Mouse (Mus musculus) olfactory bulb, adult 2 months (tissue): ENCODE measurements around the gene Axdnd1. TPM values are rescaled to one million over a fixed set of nuclear protein-coding genes. Genes with fewer than 3 reads are reported as not detected.

ENCODE experiments used
- H3K27ac ChIP-seq: fragments of 200-500 bp; 2 replicates; pipeline ENCODE4 v1.5.1; 2012; ENCODE audit warnings: low read depth, low read length; ENCODE audit not compliant: insufficient read depth
- H3K4me1 ChIP-seq: fragments of 200-500 bp; 2 replicates; pipeline ENCODE4 v1.6.1; 2012; ENCODE audit warnings: low read length; ENCODE audit not compliant: control insufficient read depth, insufficient read depth
- H3K4me3 ChIP-seq: fragments of 200-500 bp; 2 replicates; pipeline ENCODE4 v1.5.1; 2012; ENCODE audit warnings: mild to moderate bottlenecking, low read depth, low read length, moderate library complexity; ENCODE audit not compliant: insufficient read depth
- CTCF ChIP-seq: fragments of 200-500 bp; IDR thresholded peaks from 2 replicates; pipeline ENCODE4 v1.5.1; 2012; ENCODE audit warnings: low read depth, mild to moderate bottlenecking, low read length, moderate library complexity; ENCODE audit not compliant: insufficient read depth
- POLR2A ChIP-seq: fragments of 200-500 bp; IDR thresholded peaks from 2 replicates; pipeline ENCODE4 v1.6.1; 2012; ENCODE audit warnings: mild to moderate bottlenecking, low read depth, low read length, moderate library complexity; ENCODE audit not compliant: insufficient read depth
- WGBS: fragments of 180-500 bp; shearing (Covaris S2); methylation state at CpG from one replicate; pipeline ENCODE4 v1.1.7; 2018; 5-methylcytosine and 5-hydroxymethylcytosine counted together
- polyA plus RNA-seq: library from polyadenylated mRNA; stranded (reverse); fragments of >200 nt; gene quantifications from 2 replicates; pipeline ENCODE4 v1.2.4, GENCODE M21; 2012; ENCODE audit warnings: low replicate concordance; ENCODE audit not compliant: missing spikeins, insufficient read depth, insufficient read length

The Axdnd1 gene
- polyA plus RNA-seq, 1 experiment: not detected

DNA sequence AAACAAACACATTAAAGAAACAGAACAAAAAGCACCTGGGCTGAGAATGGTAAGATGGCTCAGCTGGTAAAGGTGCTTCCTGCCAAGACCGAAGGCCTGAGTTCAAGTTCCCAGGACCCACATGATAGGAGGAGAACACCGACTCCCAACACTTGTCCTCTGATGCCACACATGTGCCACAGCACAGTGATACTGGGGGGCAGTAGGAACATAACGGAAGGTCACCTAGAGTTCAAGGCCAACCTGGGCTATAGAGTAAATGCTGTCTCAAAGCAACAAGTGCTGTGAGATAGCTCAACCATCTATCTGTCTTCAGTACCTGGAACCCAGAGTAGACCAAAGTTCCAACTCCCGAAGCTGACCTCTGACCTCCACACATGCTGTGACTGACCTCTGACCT lies 39.3 kb upstream of the Axdnd1 start:
- no peak overlapping the region for H3K4me3 ChIP-seq
- TF ChIP-seq CTCF (no peak), POLR2A (no peak)
- H3K27ac ChIP-seq: no peak overlapping the region
- 96% methylated on average over 4 of the region's 4 CpGs for WGBS
- no peaks in the 10 kb centered on the region for H3K4me1 ChIP-seq

DNA sequence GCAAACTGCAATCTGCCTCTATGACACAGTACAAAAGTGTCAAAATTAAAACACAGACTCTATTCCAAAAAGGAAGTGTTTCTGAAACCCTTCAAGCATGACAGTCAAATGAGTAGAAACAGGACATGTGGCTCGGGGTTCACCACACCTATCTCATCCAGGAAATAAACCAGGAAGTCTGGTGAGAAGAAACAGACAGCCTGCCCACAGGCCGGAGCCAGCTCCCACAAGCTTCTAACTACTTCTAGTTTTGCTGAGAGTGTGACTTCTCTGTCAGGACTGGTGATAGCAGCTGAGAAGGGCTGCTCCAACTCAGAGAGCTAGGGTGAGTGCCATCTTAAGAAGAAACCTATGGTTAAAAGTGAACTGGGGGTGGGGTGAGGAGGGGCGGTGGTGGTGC lies 38.7 kb upstream of the Axdnd1 start:
- WGBS: 95% methylated on average over 3 of the region's 3 CpGs
- H3K27ac ChIP-seq: no peak overlapping the region
- no peaks in the 10 kb centered on the region for H3K4me1 ChIP-seq
- no peak overlapping the region for H3K4me3 ChIP-seq
- TF ChIP-seq CTCF: no peak
- TF ChIP-seq POLR2A: no peak

DNA sequence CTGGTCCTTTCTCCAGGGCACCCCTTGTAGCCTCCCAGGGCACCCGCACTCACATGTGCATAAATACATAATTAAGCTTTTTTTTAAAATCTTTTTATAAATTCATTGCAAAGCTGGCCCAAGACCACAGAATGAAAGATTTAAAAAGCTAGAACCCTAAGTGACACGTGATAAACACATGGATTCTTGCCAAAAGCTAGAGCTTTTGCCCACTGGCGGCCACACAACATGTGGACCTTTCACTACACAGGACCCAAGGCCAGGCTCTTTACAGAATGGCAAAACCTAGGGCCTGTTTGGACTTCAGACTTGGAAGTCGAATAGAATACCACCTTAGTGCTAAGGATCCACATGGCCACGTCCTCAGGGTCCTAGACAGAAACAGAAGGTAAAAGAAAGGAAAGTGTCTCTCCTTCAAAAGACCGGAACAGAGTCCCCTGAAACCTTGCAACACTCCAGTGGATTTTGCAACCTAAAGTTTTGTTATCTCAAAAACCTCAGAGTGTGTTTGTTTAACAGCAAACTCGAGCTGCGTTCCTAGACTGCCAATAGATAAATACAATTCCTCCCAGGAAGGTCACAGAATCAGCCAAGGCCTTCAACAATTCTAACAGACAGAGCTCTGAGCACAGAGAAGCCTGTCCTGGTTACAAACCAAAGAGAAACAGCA lies 37.6 kb upstream of the Axdnd1 start:
- Histone ChIP-seq H3K4me3 (no peak overlapping the region), H3K27ac (no peak overlapping the region), H3K4me1 (peaks cover 3% of the 10 kb centered on the region; the same call in 1 of the 2 replicates)
- no peak for TF ChIP-seq POLR2A
- no peak for TF ChIP-seq CTCF
- 76% methylated on average over 8 of the region's 8 CpGs for WGBS

DNA sequence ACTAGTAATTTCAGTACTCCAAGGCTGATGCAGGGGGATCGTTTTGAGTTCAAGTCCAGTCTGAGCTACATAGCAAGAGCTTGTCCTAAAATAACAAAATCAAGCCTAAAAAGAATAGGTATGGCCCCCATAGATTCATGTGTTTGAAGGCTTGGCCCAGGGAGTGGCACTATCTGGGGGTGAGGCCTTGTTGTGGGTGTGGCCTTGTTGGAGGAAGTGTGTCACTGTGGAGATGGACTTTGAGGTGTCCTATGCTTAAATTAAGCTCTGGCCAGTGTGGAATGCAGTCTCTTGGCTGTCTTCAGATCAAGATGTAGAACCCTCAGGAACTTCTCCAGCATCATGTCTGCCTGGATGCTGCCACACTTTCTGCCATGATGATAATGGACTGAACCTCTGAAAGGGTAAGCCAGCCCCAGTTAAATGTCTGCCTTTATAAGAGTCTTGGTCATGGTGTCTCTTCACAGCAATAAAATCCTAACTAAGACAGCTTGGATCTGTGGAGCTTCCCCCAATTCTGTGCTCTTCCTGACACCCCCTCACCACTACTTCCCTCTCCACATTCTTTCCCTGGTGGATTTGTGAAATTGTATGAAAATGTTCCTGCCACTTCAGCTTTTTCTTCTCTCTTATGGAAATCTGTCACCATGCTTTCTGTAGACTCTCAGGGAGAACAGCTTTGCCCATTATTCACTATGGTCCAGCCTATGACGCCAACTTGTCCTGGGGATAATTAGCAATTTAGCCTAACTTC lies 34.2 kb upstream of the Axdnd1 start:
- 85% methylated on average over 2 of the region's 2 CpGs for WGBS
- H3K4me3 ChIP-seq: no peak overlapping the region

DNA sequence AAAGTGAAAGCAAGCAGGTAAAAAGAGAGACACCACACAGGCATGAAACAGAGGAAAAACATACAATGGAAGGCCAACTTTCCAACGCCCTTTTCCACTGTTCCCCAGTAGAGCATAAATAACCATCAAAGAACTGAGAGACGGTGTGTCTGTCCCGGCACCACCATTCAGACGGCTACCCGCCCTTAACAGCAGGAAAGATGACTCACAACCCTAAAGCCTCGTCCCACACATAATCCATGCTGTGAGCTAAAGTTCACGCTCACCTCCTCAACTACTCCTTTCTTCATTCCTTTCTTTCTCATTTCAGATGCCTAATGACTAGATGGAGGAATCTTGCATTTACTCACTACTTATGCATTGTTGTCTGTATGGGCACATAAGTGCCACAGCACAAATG lies 33.4 kb upstream of the Axdnd1 start:
- peaks cover 6% of the 10 kb centered on the region; the same call in 1 of the 2 replicates for H3K4me1 ChIP-seq
- WGBS: 30% methylated on average over 7 of the region's 7 CpGs
- TF ChIP-seq POLR2A (no peak), CTCF (no peak)
- no peak overlapping the region for H3K4me3 ChIP-seq
- H3K27ac ChIP-seq: 0 out of 2 replicates have a peak overlapping the region, but pooled peaks have one; percentile 17

More for the DNA sequence above, 34.2 kb upstream of the Axdnd1 start:
- Histone ChIP-seq H3K27ac (no peak overlapping the region), H3K4me1 (peaks cover 3% of the 10 kb centered on the region; the same call in 1 of the 2 replicates)
- TF ChIP-seq POLR2A (no peak), CTCF (no peak)

DNA sequence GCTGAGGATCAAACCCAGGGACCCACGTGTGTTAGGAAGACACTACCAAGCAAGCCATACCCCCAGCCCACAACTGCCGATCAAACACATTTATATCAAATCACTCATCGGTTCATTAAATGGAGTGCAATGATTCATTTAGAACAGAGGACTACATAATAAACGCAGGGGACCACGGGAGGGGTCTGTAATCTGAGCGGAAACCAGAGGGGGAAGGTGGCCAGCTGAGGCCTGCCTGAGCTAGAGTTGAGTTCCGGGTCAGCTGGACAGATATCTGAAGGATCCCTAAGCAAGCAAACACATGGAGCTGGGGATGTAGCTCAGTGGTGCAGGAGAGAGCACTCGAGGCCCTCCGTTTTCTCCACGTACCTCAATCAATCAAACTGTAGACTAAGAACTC lies 32.9 kb upstream of the Axdnd1 start:
- 85% methylated on average over 10 of the region's 10 CpGs for WGBS

DNA sequence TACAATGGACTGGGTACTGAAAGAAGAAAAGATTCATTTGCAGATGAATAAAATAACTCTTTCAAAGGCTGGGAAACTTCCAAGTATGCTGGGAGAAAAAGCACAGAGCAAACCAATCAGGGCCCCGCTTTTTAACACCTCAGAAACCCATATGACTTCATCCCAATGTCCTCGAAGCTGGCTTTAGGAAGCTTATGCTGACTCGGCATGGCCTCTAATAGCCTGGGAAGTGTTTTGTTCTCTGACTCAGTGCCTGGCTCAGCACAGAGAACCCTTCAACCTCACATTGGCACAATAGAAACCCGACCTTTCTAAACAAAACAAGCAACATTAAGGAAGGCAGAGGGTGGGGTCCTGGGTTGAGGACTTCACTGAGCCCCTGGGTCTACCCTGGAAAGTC lies 29.5 kb upstream of the Axdnd1 start:
- Histone ChIP-seq H3K27ac (no peak overlapping the region), H3K4me1 (peaks cover 9% of the 10 kb centered on the region; the same call in 1 of the 2 replicates), H3K4me3 (no peak overlapping the region)
- WGBS: 28% methylated on average over 4 of the region's 4 CpGs
- TF ChIP-seq CTCF (no peak), POLR2A (no peak)

More for the DNA sequence above, 32.9 kb upstream of the Axdnd1 start:
- Histone ChIP-seq H3K4me3 (no peak overlapping the region), H3K4me1 (peaks cover 9% of the 10 kb centered on the region; the same call in 1 of the 2 replicates), H3K27ac (peak overlapping the region; percentile 17; the same call in 1 of the 2 replicates)
- TF ChIP-seq POLR2A (no peak), CTCF (no peak)

DNA sequence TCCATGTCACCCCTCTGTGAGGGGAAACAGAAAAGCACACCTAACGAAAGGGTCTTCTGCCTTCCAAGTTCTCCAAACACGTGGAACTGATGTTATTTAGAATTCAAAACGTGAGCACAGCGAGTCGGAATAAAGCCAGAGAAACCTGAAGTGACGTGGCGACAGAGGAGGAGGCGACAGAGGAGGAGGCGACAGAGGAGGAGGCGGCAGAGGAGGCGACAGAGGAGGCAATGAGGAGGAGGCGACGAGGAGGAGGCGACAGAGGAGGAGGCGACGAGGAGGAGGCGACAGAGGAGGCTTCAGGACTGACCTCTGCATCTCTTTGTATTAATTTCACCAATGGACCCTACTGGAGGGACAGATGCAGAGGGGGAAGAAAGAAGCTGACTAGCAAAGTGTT lies 28.7 kb upstream of the Axdnd1 start:
- Histone ChIP-seq H3K4me3 (no peak overlapping the region), H3K4me1 (peaks cover 9% of the 10 kb centered on the region; the same call in 1 of the 2 replicates), H3K27ac (no peak overlapping the region)
- TF ChIP-seq CTCF (no peak), POLR2A (no peak)
- 60% methylated on average over 17 of the region's 17 CpGs for WGBS

DNA sequence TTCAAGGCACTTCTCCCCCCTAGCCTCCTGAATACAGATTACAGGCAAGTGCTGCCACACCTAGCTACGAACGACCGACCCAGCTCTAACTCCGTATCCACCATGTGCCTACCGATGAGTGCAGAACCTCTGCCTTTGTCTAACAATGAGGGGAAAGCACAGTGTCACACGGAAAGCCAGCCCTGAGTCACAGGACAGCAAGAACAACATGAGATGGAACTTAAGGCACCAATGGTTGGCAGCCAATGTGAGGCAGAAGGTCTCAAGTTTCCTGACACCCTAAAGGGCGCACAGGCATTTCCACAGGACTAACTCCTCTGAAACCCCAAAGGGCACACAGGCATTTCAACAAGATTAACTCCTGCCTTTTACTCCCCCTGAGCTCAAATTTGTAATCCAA lies 28.1 kb upstream of the Axdnd1 start:
- Histone ChIP-seq H3K4me1 (peaks cover 9% of the 10 kb centered on the region; the same call in 1 of the 2 replicates), H3K27ac (no peak overlapping the region), H3K4me3 (no peak overlapping the region)
- WGBS: 84% methylated on average over 7 of the region's 7 CpGs
- TF ChIP-seq CTCF: no peak
